Mouse (Mus musculus) hindbrain, embryonic 14.5 days (tissue): Measurements from ENCODE around the gene Soat2. TPM values are rescaled to one million over a fixed set of nuclear protein-coding genes. Genes with fewer than 3 reads are reported as not detected.
A peak's percentile ranks its signal among the peaks of the same experiment; 100 is the strongest.

Experiments used
- ATAC-seq: fragments of 200-750 bp; cut with Nextera tagmentation; 2 replicates; pipeline ENCODE4 v1.8.0; 2017; ENCODE audit warnings: moderate number of reproducible peaks, mild to moderate bottlenecking, moderate TSS enrichment, moderate library complexity; ENCODE audit not compliant: low FRiP score
- DNase-seq: peaks from one replicate; pipeline ENCODE4 v3.0.0-alpha.2; 2015; ENCODE audit warnings: low spot score
- H3K27ac ChIP-seq: fragments of 300-500 bp; sonication (generic); 2 replicates; pipeline ENCODE4 v1.5.1; 2014; ENCODE audit warnings: mild to moderate bottlenecking, moderate library complexity
- H3K27me3 ChIP-seq: fragments of 300-500 bp; sonication (generic); 2 replicates; pipeline ENCODE4 v1.6.1; 2014; ENCODE audit warnings: mild to moderate bottlenecking, low read length, mixed read lengths; ENCODE audit not compliant: control insufficient read depth, insufficient read depth
- H3K36me3 ChIP-seq: fragments of 300-500 bp; sonication (generic); replicated peaks from 2 replicates; pipeline ENCODE4 v1.6.1; 2014; ENCODE audit not compliant: control insufficient read depth, insufficient read depth
- H3K4me1 ChIP-seq: fragments of 300-500 bp; sonication (generic); replicated peaks from 2 replicates; pipeline ENCODE4 v1.6.1; 2014; ENCODE audit warnings: antibody characterized with exemption, low read length, mixed read lengths; ENCODE audit not compliant: control insufficient read depth, insufficient read depth
- H3K4me2 ChIP-seq: fragments of 300-500 bp; sonication (generic); replicated peaks from 2 replicates; pipeline ENCODE4 v1.6.1; 2014; ENCODE audit warnings: mild to moderate bottlenecking, moderate library complexity
- H3K4me3 ChIP-seq: fragments of 300-500 bp; sonication (generic); replicated peaks from 2 replicates; pipeline ENCODE4 v1.5.1; 2014; ENCODE audit warnings: mild to moderate bottlenecking, low read length
- H3K9ac ChIP-seq: fragments of 300-500 bp; sonication (generic); 2 replicates; pipeline ENCODE4 v1.6.1; 2014
- H3K9me3 ChIP-seq: fragments of 300-500 bp; sonication (generic); 2 replicates; pipeline ENCODE4 v1.6.1; 2016; ENCODE audit warnings: low read length; ENCODE audit not compliant: control insufficient read depth
- WGBS: fragments of 180-500 bp; shearing (Covaris S2); extraction: QIAGEN DNeasy Blood & Tissue Kit; methylation state at CpG from one replicate; pipeline ENCODE4 v1.1.7; 2014; 5-methylcytosine and 5-hydroxymethylcytosine counted together
- polyA plus RNA-seq: library from polyadenylated mRNA; unstranded; fragments of >200 nt; fragmentation: Nextera tagmentation; extraction: Ambion mirVana; gene quantifications from 2 replicates; pipeline ENCODE4 v1.2.1, GENCODE M21; 2014

Gene Soat2
- polyA plus RNA-seq, 1 experiment from 2014 or later = not detected

- H3K27ac ChIP-seq = no peak overlapping the region
- no peak overlapping the region for H3K9ac ChIP-seq
- ATAC-seq (no peak), DNase-seq (no peak)
- 89% methylated on average over 7 of the region's 7 CpGs for WGBS
- H3K9me3 ChIP-seq = peaks cover 8% of the 10 kb centered on the region
- H3K36me3 ChIP-seq = peaks cover 9% of the 10 kb centered on the region; the same call in 1 of the 2 replicates
- H3K4me1 ChIP-seq = no peaks in the 10 kb centered on the region
- H3K4me3 ChIP-seq = no peak overlapping the region
- H3K4me2 ChIP-seq = no peak overlapping the region
- H3K27me3 ChIP-seq = no peaks in the 10 kb centered on the region
These were observed 26.4 kb downstream of the Soat2 start for GRCm38 (mm10) chr15:102176571-102177316.

- DNase-seq = no peak
- 88% methylated on average over 8 of the region's 8 CpGs for WGBS
- H3K36me3 ChIP-seq = peaks cover 9% of the 10 kb centered on the region; the same call in 1 of the 2 replicates
- no peak for ATAC-seq
- no peaks in the 10 kb centered on the region for H3K27me3 ChIP-seq
- H3K4me1 ChIP-seq = no peaks in the 10 kb centered on the region
- no peak overlapping the region for H3K27ac ChIP-seq
- no peak overlapping the region for H3K4me3 ChIP-seq
- no peak overlapping the region for H3K4me2 ChIP-seq
- H3K9me3 ChIP-seq = peaks cover 8% of the 10 kb centered on the region
- H3K9ac ChIP-seq = no peak overlapping the region
These were observed 27.1 kb downstream of the Soat2 start for GRCm38 (mm10) chr15:102177417-102177816.

GRCm38 (mm10) chr15:102178279-102178678 lies 28.0 kb downstream of the Soat2 start:
- H3K27ac ChIP-seq = no peak overlapping the region
- H3K4me2 ChIP-seq = no peak overlapping the region
- peaks cover 9% of the 10 kb centered on the region; the same call in 1 of the 2 replicates for H3K36me3 ChIP-seq
- no peaks in the 10 kb centered on the region for H3K4me1 ChIP-seq
- H3K9me3 ChIP-seq = peaks cover 8% of the 10 kb centered on the region
- no peaks in the 10 kb centered on the region for H3K27me3 ChIP-seq
- ATAC-seq = no peak
- WGBS = 15% methylated on average over 6 of the region's 6 CpGs
- peak; percentile 83 for DNase-seq
- H3K9ac ChIP-seq = no peak overlapping the region
- H3K4me3 ChIP-seq = no peak overlapping the region

GRCm38 (mm10) chr15:102179106-102179505 lies 28.8 kb downstream of the Soat2 start:
- WGBS = 79% methylated on average over 9 of the region's 9 CpGs
- H3K36me3 ChIP-seq = peaks cover 9% of the 10 kb centered on the region; the same call in 1 of the 2 replicates
- H3K9ac ChIP-seq = no peak overlapping the region
- no peak for ATAC-seq
- H3K27ac ChIP-seq = no peak overlapping the region
- H3K4me2 ChIP-seq = no peak overlapping the region
- H3K27me3 ChIP-seq = no peaks in the 10 kb centered on the region
- no peaks in the 10 kb centered on the region for H3K4me1 ChIP-seq
- DNase-seq = no peak
- H3K4me3 ChIP-seq = no peak overlapping the region
- H3K9me3 ChIP-seq = peaks cover 6% of the 10 kb centered on the region

- 87% methylated on average over 14 of the region's 14 CpGs for WGBS
- no peaks in the 10 kb centered on the region for H3K9me3 ChIP-seq
- no peak for ATAC-seq
- H3K4me2 ChIP-seq = no peak overlapping the region
- H3K27ac ChIP-seq = no peak overlapping the region
- no peaks in the 10 kb centered on the region for H3K4me1 ChIP-seq
- peaks cover 6% of the 10 kb centered on the region; the same call in 1 of the 2 replicates for H3K36me3 ChIP-seq
- no peaks in the 10 kb centered on the region for H3K27me3 ChIP-seq
- no peak overlapping the region for H3K4me3 ChIP-seq
- H3K9ac ChIP-seq = no peak overlapping the region
- DNase-seq = no peak
These were observed 29.6 kb downstream of the Soat2 start for GRCm38 (mm10) chr15:102179924-102180323.

- Histone ChIP-seq H3K36me3 (peaks cover 7% of the 10 kb centered on the region; the same call in 1 of the 2 replicates), H3K27me3 (no peaks in the 10 kb centered on the region), H3K9me3 (no peaks in the 10 kb centered on the region), H3K4me1 (no peaks in the 10 kb centered on the region), H3K27ac (no peak overlapping the region), H3K9ac (no peak overlapping the region), H3K4me2 (no peak overlapping the region), H3K4me3 (no peak overlapping the region)
- WGBS = 91% methylated on average over 3 of the region's 3 CpGs
- ATAC-seq (no peak), DNase-seq (no peak)
These were observed 32.8 kb downstream of the Soat2 start for GRCm38 (mm10) chr15:102183076-102183475.

- WGBS = 83% methylated on average over 11 of the region's 11 CpGs
- no peak for DNase-seq
These were observed 35.9 kb downstream of the Soat2 start for GRCm38 (mm10) chr15:102186239-102186638.

GRCm38 (mm10) chr15:102188096-102188495 lies 37.8 kb downstream of the Soat2 start:
- Histone ChIP-seq H3K4me3 (no peak overlapping the region), H3K9me3 (no peaks in the 10 kb centered on the region), H3K4me1 (no peaks in the 10 kb centered on the region), H3K36me3 (peaks cover 7% of the 10 kb centered on the region; the same call in 1 of the 2 replicates), H3K9ac (no peak overlapping the region), H3K27me3 (no peaks in the 10 kb centered on the region), H3K4me2 (no peak overlapping the region), H3K27ac (no peak overlapping the region)
- DNase-seq (no peak), ATAC-seq (no peak)
- WGBS = 94% methylated on average over 10 of the region's 10 CpGs

More at GRCm38 (mm10) chr15:102186239-102186638, 35.9 kb downstream of the Soat2 start:
- H3K36me3 ChIP-seq = peaks cover 7% of the 10 kb centered on the region; the same call in 1 of the 2 replicates
- H3K9ac ChIP-seq = no peak overlapping the region
- H3K4me2 ChIP-seq = no peak overlapping the region
- no peaks in the 10 kb centered on the region for H3K4me1 ChIP-seq
- no peaks in the 10 kb centered on the region for H3K27me3 ChIP-seq
- no peak overlapping the region for H3K4me3 ChIP-seq
- no peaks in the 10 kb centered on the region for H3K9me3 ChIP-seq
- no peak overlapping the region for H3K27ac ChIP-seq
- ATAC-seq = no peak

GRCm38 (mm10) chr15:102188883-102189282 lies 38.6 kb downstream of the Soat2 start:
- Histone ChIP-seq H3K27me3 (no peaks in the 10 kb centered on the region), H3K4me1 (no peaks in the 10 kb centered on the region), H3K27ac (no peak overlapping the region), H3K9me3 (no peaks in the 10 kb centered on the region), H3K9ac (no peak overlapping the region), H3K4me2 (no peak overlapping the region), H3K4me3 (no peak overlapping the region), H3K36me3 (peaks cover 7% of the 10 kb centered on the region; the same call in 1 of the 2 replicates)
- ATAC-seq = no peak
- no peak for DNase-seq
- 65% methylated on average over 6 of the region's 6 CpGs for WGBS
